Mouse (Mus musculus): ENCODE measurements around the gene 2310046K23Rik.
A peak's percentile ranks its signal among the peaks of the same experiment; 100 is the strongest.
"Not testable (repeated sequence)": the region's sequence is repeated elsewhere in the genome, so short reads cannot be mapped to it uniquely, and the experiment has no call there.

Gene 2310046K23Rik

GRCm38 (mm10) chr3:92534411-92534810 is at the start of gene 2310046K23Rik:
Gene 2310046K23Rik (minus strand): TSS chr3:92534511.
- no peak for DNase-seq (ENCODE audit: low read depth, low spot score)

DNA sequence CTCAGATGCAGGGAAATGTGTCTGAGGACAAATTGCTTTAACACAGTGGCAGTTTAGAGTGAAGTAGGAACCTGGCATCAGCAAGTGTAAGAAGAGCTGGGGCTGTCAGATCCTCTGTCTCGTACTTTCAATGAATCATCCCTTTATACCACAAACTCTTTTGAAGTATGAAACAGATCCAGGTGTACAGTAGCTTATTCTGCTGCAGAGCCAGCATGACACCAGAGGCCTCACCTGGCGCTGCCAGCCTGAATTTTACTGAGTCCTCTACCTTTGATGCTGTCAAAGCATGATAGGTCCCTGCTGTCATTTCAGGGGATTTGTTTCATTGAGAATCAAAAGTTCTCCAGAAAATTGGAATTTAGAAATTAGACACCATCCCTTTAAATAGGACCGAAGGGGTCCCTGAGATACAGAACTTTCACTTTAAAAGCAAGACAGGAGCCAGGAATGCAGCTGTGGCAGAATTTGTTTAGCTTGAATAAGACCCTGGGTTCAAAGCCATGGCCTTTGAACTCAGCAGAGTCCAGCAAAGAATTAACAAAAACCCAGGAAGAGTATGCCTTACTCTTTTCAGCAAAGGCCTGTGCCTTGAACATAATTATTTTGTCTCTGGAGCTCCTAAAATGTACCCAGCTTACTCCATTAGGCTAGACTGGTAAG is 49.0 kb upstream of the 2310046K23Rik start:
- DNase-seq (ENCODE audit: low read depth, low spot score), result no peak

GRCm38 (mm10) chr3:92579508-92579907 is 45.2 kb upstream of the 2310046K23Rik start:
- no peak for DNase-seq (ENCODE audit: low read depth, low spot score)

GRCm38 (mm10) chr3:92578652-92579413 is 44.5 kb upstream of the 2310046K23Rik start:
- no peak for DNase-seq (ENCODE audit: low read depth, low spot score)

- DNase-seq (ENCODE audit: low read depth, low spot score), result no peak
Measured at GRCm38 (mm10) chr3:92573449-92574041, 39.2 kb upstream of the 2310046K23Rik start, which contains the start of gene Ivl. Gene Ivl (minus strand): TSS chr3:92573735.

- no peak for DNase-seq (ENCODE audit: low read depth, low spot score)
Measured at GRCm38 (mm10) chr3:92572514-92573155, 38.3 kb upstream of the 2310046K23Rik start.

GRCm38 (mm10) chr3:92568752-92569151 is 34.4 kb upstream of the 2310046K23Rik start:
- no peak for DNase-seq (ENCODE audit: low read depth, low spot score)

- DNase-seq (ENCODE audit: low read depth, low spot score), result no peak
Measured at GRCm38 (mm10) chr3:92565418-92565817, 31.1 kb upstream of the 2310046K23Rik start.

DNA sequence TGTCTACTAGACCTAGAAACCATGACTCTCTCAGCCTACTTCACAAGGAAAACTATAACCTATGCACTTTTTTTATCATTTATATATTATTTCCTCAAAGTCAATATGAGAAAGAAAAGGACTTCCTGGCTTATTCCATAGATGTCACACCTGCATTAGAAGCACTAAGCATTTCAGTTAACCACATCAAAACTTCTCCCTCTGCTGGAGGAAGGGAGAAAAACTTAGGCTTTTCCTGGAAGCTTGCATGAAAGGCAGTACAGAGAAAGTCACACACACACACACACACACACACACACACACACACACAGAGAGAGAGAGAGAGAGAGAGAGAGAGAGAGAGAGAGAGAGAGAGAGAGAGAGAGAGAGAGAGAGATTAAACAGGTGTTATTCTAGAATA is 22.0 kb downstream of the 2310046K23Rik start:
- DNase-seq (ENCODE audit: low read depth, low spot score), result peak; percentile 5

GRCm38 (mm10) chr3:92510786-92511185 is 23.5 kb downstream of the 2310046K23Rik start:
- peak; percentile 7 for DNase-seq (ENCODE audit: low read depth, low spot score)

DNA sequence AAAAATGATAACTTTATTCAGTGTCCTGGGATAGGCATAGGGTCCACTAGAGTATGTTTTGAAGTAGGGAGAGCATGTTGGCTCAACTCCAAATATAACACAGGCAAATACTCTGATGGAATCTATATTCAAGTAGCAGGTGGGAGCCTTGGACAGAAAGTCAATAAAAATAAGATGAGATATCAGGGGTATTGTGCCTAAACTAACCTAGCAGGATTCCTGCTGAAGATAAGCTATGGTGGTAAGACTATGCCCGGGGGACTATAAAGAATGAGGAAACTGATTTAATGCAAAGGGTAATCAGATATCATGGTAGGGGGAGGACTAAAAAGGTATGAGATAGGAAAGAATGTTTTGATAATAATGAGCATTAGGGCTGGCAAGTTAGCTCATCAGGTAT is 26.1 kb downstream of the 2310046K23Rik start:
- no peak for DNase-seq (ENCODE audit: low read depth, low spot score)

GRCm38 (mm10) chr3:92503528-92503927 is 30.8 kb downstream of the 2310046K23Rik start:
- no peak for DNase-seq (ENCODE audit: low read depth, low spot score)

- DNase-seq (ENCODE audit: low read depth, low spot score), result no peak
Measured at GRCm38 (mm10) chr3:92500393-92500792, 33.9 kb downstream of the 2310046K23Rik start, which contains the start of gene Sprr4. Gene Sprr4 (minus strand): TSS chr3:92500493.

DNA sequence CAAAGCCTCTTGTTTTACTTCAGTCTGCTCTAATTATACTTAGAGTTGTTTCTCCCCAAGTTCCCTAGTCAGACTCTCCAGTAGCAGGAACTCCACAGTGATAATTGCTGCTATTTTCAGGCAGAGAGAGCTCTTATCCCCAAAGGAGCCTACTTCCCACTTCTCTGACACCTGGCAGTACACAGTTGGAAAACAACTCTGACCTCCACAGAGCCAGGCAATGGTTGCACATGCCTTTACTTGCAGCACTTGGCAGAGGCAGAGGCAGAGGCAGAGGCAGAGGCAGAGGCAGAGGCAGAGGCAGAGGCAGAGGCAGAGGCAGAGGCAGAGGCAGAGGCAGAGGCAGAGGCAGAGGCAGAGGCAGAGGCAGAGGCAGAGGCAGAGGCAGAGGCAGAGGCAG is 44.0 kb downstream of the 2310046K23Rik start:
- DNase-seq (ENCODE audit: low read depth, low spot score), result not testable (repeated sequence)

- no peak for DNase-seq (ENCODE audit: low read depth, low spot score)
Measured at GRCm38 (mm10) chr3:92486307-92486706, 48.0 kb downstream of the 2310046K23Rik start.

GRCm38 (mm10) chr3:92485863-92486262 is 48.4 kb downstream of the 2310046K23Rik start, which contains the start of gene Sprr1a:
Gene Sprr1a (minus strand): TSS chr3:92485895.
- no peak for DNase-seq (ENCODE audit: low read depth, low spot score)
